26 mouse cellular contexts compared by ENCODE assay signal in the genomic region with DNA sequence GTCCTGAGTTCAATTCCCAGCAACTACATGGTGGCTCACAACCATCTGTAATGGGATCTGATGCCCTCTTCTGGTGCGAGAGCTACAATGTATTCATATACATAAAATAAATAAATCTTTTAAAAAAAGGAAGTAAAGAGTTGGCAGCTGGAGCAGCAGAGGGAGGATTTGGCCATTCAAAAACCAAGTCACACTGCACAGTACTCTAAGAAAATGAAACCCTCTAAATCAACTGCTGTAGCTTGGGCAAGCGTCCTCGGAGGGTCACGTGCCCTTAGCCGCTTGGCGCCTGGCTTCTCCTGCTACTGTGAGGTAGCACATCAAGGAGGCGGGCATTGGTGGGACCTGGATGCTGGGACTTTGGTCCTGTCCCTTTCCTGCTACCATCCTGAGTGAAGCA. TPM values are rescaled to one million over a fixed set of nuclear protein-coding genes. Genes with fewer than 3 reads are reported as not detected.
DNase-seq lines count a peak whose midpoint lies in the region; ATAC-seq and TF ChIP-seq lines count a peak whose summit lies in the region.
"Had no signal": no experiment of that assay in that cellular context is flagged by ENCODE, and none has a peak within 500 bp of the region (broad histone marks: within the 10 kb centered on the region; RNA-seq: fewer than 3 reads in every experiment).

No protein-coding gene starts in this region.

- no peak overlapping the region for H3K4me3 ChIP-seq in CH12.LX (replicated peaks in 1 of 3; ENCODE audit: low read depth in 2 of 3, low read length in 2 of 3, poor library complexity in 1 of 3)
- H3K4me3 ChIP-seq: forebrain, embryonic 15.5 days; gastrocnemius, adult 2 months; heart, embryonic 12.5 days; heart, embryonic 15.5 days had no signal

- TF ChIP-seq EP300 in CH12.LX (IDR thresholded peaks at IDR 0.05; ENCODE audit: low read length): no peak

- dilution Hi-C loops in CH12.LX (cut with MboI; ENCODE audit: extremely low pct_ligation_motif_present, extremely low pct_unique_long_range_greater_than_20kb, low sequenced_read_pairs): no loop called here

- H3K4me1 ChIP-seq in CH12.LX (ENCODE audit: control insufficient read depth in 1 of 2, insufficient read depth in 2 of 2): peaks cover 0 to 9% of the 10 kb centered on the region in 2 experiments; a peak in 2 of 4 replicates
- H3K4me1 ChIP-seq: heart, embryonic 15.5 days had no signal

- in situ Hi-C loops in CH12.LX (cut with MboI; ENCODE audit: low pct_ligation_motif_present, low pct_unique_long_range_greater_than_20kb, low sequenced_read_pairs): no loop called here

- no peak for TF ChIP-seq POLR2A in CH12.LX (IDR thresholded peaks at IDR 0.05; ENCODE audit: low read depth, low read length)

- no peak overlapping the region for H3K9ac ChIP-seq in CH12.LX (ENCODE audit: insufficient read depth, low read depth)
- H3K9ac ChIP-seq: forebrain, embryonic 15.5 days; heart, embryonic 12.5 days; heart, embryonic 15.5 days; hindbrain, embryonic 14.5 days had no signal

- H3K27ac ChIP-seq in CH12.LX (ENCODE audit: insufficient read depth, low read depth): no peak overlapping the region
- H3K27ac ChIP-seq: forebrain, embryonic 15.5 days; gastrocnemius, adult 2 months; heart, embryonic 15.5 days; hindbrain, embryonic 14.5 days; hindbrain, postnatal 0 days had no signal

- TF ChIP-seq RAD21 in CH12.LX (IDR thresholded peaks at IDR 0.05; ENCODE audit: low read depth, low read length): no peak

- no peak overlapping the region for H3K4me2 ChIP-seq in CH12.LX (ENCODE audit: insufficient read depth, low read depth, poor library complexity, severe bottlenecking)
- H3K4me2 ChIP-seq: forebrain, embryonic 15.5 days; heart, embryonic 12.5 days; heart, embryonic 15.5 days; hindbrain, embryonic 14.5 days had no signal

- H3K27me3 ChIP-seq in CH12.LX (replicated peaks): no peaks in the 10 kb centered on the region
- H3K27me3 ChIP-seq in splenic B cell, adult 2 months (ENCODE audit: control insufficient read depth, insufficient read depth, low read length, poor library complexity, severe bottlenecking): no peaks in the 10 kb centered on the region
- H3K27me3 ChIP-seq: forebrain, embryonic 15.5 days; heart, embryonic 12.5 days; heart, embryonic 15.5 days; Patski had no signal

- DNase-seq in CH12.LX (ENCODE audit: extremely low read depth): no peak
- peak; percentile 14 for DNase-seq in splenic B cell, adult 2 months (ENCODE audit: low read depth, low spot score)
- DNase-seq in right cerebral cortex, postnatal 4 days: no peak
- no peak for DNase-seq in embryo, embryonic 11 days
- no peak for DNase-seq in lung, postnatal 4 days
- no peak for DNase-seq in adrenal gland, adult 8-10 months
- DNase-seq: adrenal gland, postnatal 14 days; B cell, adult 2 months; cerebellum, adult 11 months; cerebellum, adult 2 months; cerebellum, adult 9-11 months; gastrocnemius, adult 2 months; gastrocnemius, postnatal 14 days; heart, adult 18-20 months; heart, postnatal 10 days; heart, postnatal 36 days had no signal

- TF ChIP-seq CTCF in CH12.LX (conservative IDR thresholded peaks at IDR 0.05 in 1 of 2, IDR thresholded peaks at IDR 0.05 in 1 of 2; ENCODE audit: low read depth in 2 of 2, low read length in 2 of 2): no peak

- peaks cover 35 to 44% of the 10 kb centered on the region in 2 experiments for H3K36me3 ChIP-seq in CH12.LX (replicated peaks in 1 of 2; ENCODE audit: control insufficient read depth in 1 of 2, insufficient read depth in 1 of 2, low read length in 1 of 2)
- peaks cover 6% of the 10 kb centered on the region for H3K36me3 ChIP-seq in splenic B cell, adult 2 months (ENCODE audit: control insufficient read depth, insufficient read depth, low read length, poor library complexity, severe bottlenecking)
- H3K36me3 ChIP-seq: forebrain, embryonic 15.5 days had no signal

- peak; percentile 81 for ATAC-seq in common myeloid progenitor, adult 5-6 weeks (replicated peaks; ENCODE audit: low read depth, poor library complexity, severe bottlenecking)
- peak; percentile 40; the same call in 1 of the 2 replicates for ATAC-seq in megakaryocyte, adult 5-6 weeks (ENCODE audit: poor library complexity, severe bottlenecking)
- ATAC-seq: forebrain, embryonic 15.5 days; hindbrain, postnatal 0 days; inflammation-experienced regulatory T-cells, adult 6 months; intestine, embryonic 16.5 days; Patski had no signal

- no peaks in the 10 kb centered on the region for H3K79me2 ChIP-seq in CH12.LX (replicated peaks; ENCODE audit: control insufficient read depth, extremely low read depth, insufficient read depth, poor library complexity, severe bottlenecking)

- H3K9me3 ChIP-seq in CH12.LX (replicated peaks; ENCODE audit: low read length): no peaks in the 10 kb centered on the region
- H3K9me3 ChIP-seq: forebrain, embryonic 15.5 days; heart, embryonic 12.5 days; heart, embryonic 15.5 days had no signal

TF ChIP-seq in CH12.LX, 34 proteins besides CTCF, POLR2A, EP300 and RAD21:
- TF ChIP-seq JUN (IDR thresholded peaks at IDR 0.05; ENCODE audit: insufficient read depth, low read depth, low read length) (no peak), POLR2AphosphoS2 (IDR thresholded peaks at IDR 0.05; ENCODE audit: low read depth, low read length) (0 out of 2 replicates have a peak, but pooled peaks have one; percentile 18), MXI1 (IDR thresholded peaks at IDR 0.05; ENCODE audit: low read depth, low read length) (no peak)

RNA-seq across cellular contexts. Expression of gene Mtif3, which starts 51.6 kb away (rescaled TPM):
- total RNA-seq in CH12.LX (2012; rRNA removed) (15.2 and 17.8 TPM in 2 replicates), CH12.LX (2014; rRNA removed) (26.7 TPM in 2 replicates)
- polyA plus RNA-seq in CH12.LX (2012; ENCODE audit: insufficient read length, low read depth): 24.3 and 25.6 TPM in 2 replicates
- total RNA-seq in common myeloid progenitor, adult 5-6 weeks (2017): 25.1 and 27.8 TPM in 2 replicates
- 7.1 and 8.9 TPM in 2 replicates for total RNA-seq in megakaryocyte, adult 5-6 weeks (2015)
- 30.7 and 37.1 TPM in 2 replicates for total RNA-seq in megakaryocyte, adult 5-6 weeks (2017)
- 10 to 100 TPM; 30.6 to 38.0 (median 34.2) TPM for total RNA-seq in adrenal gland, adult 8-10 months (2022)
